Mouse (Mus musculus) adrenal gland, adult 8-10 months (tissue): ENCODE measurements around the gene Ddc. TPM values are rescaled to one million over a fixed set of nuclear protein-coding genes. Genes with fewer than 3 reads are reported as not detected.

Source experiments
- DNase-seq: peaks from one replicate; pipeline ENCODE4 v3.0.0; 2022
- total RNA-seq, 4 experiments: library from RNA; stranded (reverse); gene quantifications; 2 replicates each; pipeline ENCODE4 v1.2.4; 2022

The Ddc gene
- total RNA-seq, 4 experiments from 2014 or later = 75.6 to 147 (median 95.4) TPM

DNA sequence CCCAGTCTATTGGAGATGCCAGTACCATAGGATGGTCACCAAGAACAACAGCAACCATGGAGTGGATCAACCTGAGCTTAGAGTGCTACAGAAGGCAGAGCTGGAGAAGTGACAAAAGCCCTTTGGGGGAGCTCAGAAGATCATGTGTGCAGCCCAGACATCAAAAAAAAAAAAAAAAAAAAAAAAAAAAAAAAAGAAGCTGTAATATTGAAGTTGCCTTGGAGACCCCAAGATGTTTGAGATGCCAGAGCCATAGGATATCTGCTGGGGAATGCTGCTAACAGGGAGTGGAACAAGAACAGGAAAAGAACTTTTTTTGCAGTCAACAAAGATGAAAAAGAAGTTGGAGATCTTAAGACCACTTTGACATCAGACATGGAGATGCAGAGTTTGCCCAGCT, 7.6 kb upstream of the Ddc start:
- DNase-seq = no peak

- no peak for DNase-seq
Measured at GRCm38 (mm10) chr11:11904995-11905394, 7.1 kb upstream of the Ddc start.

- no peak for DNase-seq
Measured at GRCm38 (mm10) chr11:11901509-11901908, 3.6 kb upstream of the Ddc start.

GRCm38 (mm10) chr11:11898496-11898895, 552 bp upstream of the Ddc start:
- no peak for DNase-seq

- no peak for DNase-seq
Measured at GRCm38 (mm10) chr11:11895479-11895878, 2.5 kb downstream of the Ddc start.

DNA sequence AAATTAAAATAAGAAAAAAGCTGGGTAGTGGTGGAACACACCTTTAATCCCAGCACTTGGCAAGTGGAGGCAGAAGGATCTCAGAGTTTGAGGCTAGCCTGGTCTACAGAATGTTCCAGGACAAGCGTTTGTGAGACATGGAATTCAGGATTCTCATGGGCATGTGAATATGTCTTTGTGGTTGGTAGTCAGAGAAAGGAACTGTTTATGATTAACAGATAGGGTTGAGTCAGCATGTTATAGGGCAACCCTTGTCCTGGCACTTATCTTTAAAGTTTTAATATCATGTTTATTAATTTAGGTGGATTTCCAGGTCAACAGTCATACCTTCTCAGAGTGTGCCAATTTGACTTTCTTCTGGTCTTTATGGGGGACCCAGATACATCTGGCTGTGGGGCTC, 4.2 kb downstream of the Ddc start:
- DNase-seq = no peak

DNA sequence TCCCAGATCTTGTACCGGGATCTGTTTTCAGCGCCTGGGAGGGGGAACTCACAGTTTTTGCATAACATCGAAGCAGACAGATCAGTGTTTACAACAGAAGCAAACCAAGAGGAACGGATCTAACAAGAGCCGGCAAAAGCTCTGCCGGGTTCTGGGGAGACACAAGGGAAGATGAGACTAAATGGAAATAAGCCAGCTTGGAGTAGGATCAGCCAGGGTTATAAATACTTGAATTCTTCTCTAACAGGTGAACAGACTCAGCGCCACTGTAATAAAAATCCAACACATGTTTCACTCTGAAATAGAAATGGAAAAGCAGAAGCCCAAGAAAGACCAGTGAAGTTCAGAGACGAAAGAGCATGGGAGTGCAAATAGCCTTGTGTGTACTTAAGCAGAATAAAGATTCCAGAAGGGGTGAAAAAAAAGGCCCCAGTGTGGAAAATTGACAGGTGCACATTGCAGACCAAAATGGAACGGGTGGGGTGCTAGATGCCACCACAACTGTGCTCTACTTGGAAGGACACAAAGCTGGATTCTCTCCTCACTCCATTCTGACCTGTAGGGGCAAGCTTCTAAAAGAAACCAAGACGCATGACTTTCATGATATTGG, 4.8 kb downstream of the Ddc start:
- no peak for DNase-seq

DNA sequence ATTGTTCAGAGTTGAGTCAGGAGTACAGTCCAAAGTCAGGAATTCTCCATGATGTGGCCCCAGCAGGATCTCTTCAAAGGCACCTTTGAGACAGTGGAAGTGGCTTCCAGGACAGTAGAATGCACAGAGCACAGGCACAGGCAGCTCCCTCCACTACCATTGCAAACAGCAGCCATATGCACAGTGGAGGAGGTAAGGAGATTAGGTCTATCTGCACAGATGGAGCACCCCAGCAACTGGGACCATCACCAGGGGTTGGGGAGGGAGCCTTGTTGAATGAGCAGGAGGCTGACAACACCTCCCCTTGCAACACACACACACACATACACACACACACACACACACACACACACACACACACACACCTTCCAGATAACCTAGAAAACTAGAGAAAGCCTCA, 6.1 kb downstream of the Ddc start:
- DNase-seq = no peak

- no peak for DNase-seq
Measured at GRCm38 (mm10) chr11:11890139-11890741, 7.7 kb downstream of the Ddc start.

- DNase-seq = no peak
Measured at GRCm38 (mm10) chr11:11888727-11889126, 9.2 kb downstream of the Ddc start.

GRCm38 (mm10) chr11:11888051-11888450, 9.9 kb downstream of the Ddc start:
- no peak for DNase-seq

DNA sequence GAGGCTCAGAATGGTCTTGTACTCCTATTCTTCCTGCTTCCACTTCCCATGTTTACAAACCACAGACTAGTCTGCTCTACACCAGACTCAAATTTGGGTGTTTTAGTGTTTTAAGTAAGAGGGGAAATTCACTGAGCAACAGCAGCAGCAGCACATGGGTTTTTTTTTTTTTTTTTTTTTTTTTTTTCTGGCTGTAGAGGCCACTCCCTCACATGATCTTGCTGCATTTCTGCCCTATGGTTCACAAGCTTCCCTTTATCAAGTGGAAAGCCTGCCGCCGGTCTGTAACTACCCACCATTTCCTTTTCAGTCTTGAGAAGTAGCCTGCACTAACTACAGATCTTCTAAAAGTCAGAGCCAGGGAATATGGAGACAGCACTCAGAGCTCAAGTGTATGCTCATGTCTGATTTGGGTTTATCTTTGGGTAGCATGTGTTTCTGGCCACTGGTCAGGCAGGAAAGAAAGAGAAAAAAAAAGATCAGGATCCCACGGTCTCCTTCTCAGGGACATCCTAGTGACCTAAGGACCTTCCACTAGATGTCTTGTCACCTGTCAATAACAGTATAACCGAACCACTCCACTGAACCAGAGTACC, 11.4 kb downstream of the Ddc start:
- no peak for DNase-seq

- DNase-seq = no peak
Measured at GRCm38 (mm10) chr11:11885921-11886320, 12.0 kb downstream of the Ddc start.

DNA sequence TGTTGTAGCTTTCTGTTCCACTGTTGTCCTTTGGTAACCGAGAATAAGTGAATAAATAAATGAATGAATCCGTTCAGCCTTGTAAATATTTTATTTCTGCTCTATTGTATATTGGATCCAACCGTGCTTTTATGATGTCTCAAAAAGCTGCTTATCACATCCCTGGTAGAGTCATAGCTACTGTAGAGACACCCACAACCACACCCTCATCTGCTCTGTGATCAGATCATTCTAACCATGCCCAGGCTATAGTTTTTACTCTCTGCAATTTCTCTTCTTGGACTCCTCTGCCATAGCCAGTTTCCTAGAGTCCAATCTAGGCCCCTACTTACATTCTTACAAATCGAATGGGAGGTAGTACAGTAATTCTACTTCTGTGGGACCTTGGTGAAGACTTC, 12.7 kb downstream of the Ddc start:
- DNase-seq = no peak

- DNase-seq = no peak
Measured at GRCm38 (mm10) chr11:11884533-11885245, 13.3 kb downstream of the Ddc start.

- DNase-seq = no peak
Measured at GRCm38 (mm10) chr11:11881783-11882155, 16.2 kb downstream of the Ddc start.

- DNase-seq = no peak
Measured at GRCm38 (mm10) chr11:11881026-11881782, 16.7 kb downstream of the Ddc start.

- DNase-seq = no peak
Measured at GRCm38 (mm10) chr11:11880351-11880750, 17.6 kb downstream of the Ddc start.

GRCm38 (mm10) chr11:11879699-11880002, 18.3 kb downstream of the Ddc start:
- DNase-seq = no peak

DNA sequence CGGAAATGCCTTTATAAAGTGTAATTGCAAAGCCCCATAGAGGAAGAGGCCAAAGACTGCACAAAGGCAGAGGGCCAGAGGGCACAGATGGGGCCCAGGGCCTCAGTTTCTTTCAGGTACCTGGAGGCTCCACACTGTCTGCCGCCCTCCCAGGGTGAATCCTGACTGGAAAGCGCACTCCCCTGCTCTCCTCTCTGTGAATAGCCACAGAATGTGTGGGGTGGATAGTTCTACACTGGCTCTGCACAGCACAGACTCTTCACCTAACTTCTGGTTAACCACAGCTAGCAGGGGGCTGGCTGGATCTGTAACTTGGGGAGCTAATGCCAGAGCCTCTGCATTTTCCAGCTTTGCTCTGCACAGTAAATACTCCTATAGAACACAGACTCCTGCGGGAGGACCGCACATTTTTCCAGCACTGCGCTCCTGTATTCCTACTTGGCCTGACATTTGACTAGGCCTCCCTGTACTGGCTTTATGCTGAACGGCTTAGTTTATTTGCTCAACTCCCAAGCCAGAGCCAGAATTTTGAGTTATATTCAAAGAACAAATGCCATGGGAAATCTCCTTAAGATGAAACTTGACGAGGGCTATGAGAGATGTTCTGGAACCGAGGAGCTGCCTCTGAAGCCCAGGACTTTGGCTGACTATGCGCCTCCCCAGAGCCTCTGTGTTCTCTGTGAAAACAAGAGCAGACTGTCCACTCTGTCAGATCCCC, 18.8 kb downstream of the Ddc start:
- no peak for DNase-seq

- no peak for DNase-seq
Measured at GRCm38 (mm10) chr11:11878278-11878980, 19.5 kb downstream of the Ddc start.

GRCm38 (mm10) chr11:11877891-11878277, 20.1 kb downstream of the Ddc start:
- DNase-seq = no peak
